Mouse (Mus musculus) stomach, embryonic 15.5 days (tissue): ENCODE data around the gene Cyp4f13. TPM values are rescaled to one million over a fixed set of nuclear protein-coding genes. Genes with fewer than 3 reads are reported as not detected.

Experiments used
- ATAC-seq: fragments of 200-750 bp; cut with Nextera tagmentation; 2 replicates; pipeline ENCODE4 v1.8.0; 2017; ENCODE audit warnings: low read depth, moderate number of reproducible peaks, moderate TSS enrichment; ENCODE audit not compliant: insufficient read depth, low FRiP score
- H3K27ac ChIP-seq: fragments of 300-500 bp; sonication (generic); 2 replicates; pipeline ENCODE4 v1.5.1; 2015; ENCODE audit warnings: mild to moderate bottlenecking, inconsistent platforms
- H3K27me3 ChIP-seq: fragments of 300-500 bp; sonication (generic); replicated peaks from 2 replicates; pipeline ENCODE4 v1.6.1; 2015; ENCODE audit warnings: inconsistent platforms
- H3K36me3 ChIP-seq: fragments of 300-500 bp; sonication (generic); 2 replicates; pipeline ENCODE4 v1.6.1; 2015; ENCODE audit warnings: inconsistent platforms
- H3K4me1 ChIP-seq: fragments of 300-500 bp; sonication (generic); 2 replicates; pipeline ENCODE4 v1.6.1; 2015; ENCODE audit warnings: inconsistent platforms
- H3K4me2 ChIP-seq: fragments of 300-500 bp; sonication (generic); 2 replicates; pipeline ENCODE4 v1.6.1; 2015; ENCODE audit warnings: mild to moderate bottlenecking, inconsistent platforms
- H3K4me3 ChIP-seq: fragments of 300-500 bp; sonication (generic); replicated peaks from 2 replicates; pipeline ENCODE4 v1.5.1; 2015; ENCODE audit warnings: inconsistent platforms
- H3K9ac ChIP-seq: fragments of 300-500 bp; sonication (generic); 2 replicates; pipeline ENCODE4 v1.6.1; 2015; ENCODE audit warnings: inconsistent platforms
- H3K9me3 ChIP-seq: fragments of 300-500 bp; sonication (generic); 2 replicates; pipeline ENCODE4 v1.6.1; 2016; ENCODE audit warnings: inconsistent platforms
- WGBS: fragments of 180-500 bp; shearing (Covaris S2); methylation state at CpG from one replicate; pipeline ENCODE4 v1.1.7; 2015; 5-methylcytosine and 5-hydroxymethylcytosine counted together
- polyA plus RNA-seq: library from polyadenylated mRNA; unstranded; fragments of >200 nt; fragmentation: Nextera tagmentation; extraction: Ambion mirVana; gene quantifications from 2 replicates; pipeline ENCODE4 v1.2.1, GENCODE M21; 2015

Gene Cyp4f13
- polyA plus RNA-seq: 17.6 and 18.4 TPM in 2 replicates

- peak within 1 kb of the TSS; percentile 85 for H3K4me2 ChIP-seq
- 15% methylated on average over 12 of the region's 12 CpGs for WGBS
Observed at GRCm38 (mm10) chr17:32947215-32947914, at the start of gene Cyp4f13. Gene Cyp4f13, minus strand, starts transcription at chr17:32947402.

GRCm38 (mm10) chr17:32992699-32993474 is 45.7 kb upstream of the Cyp4f13 start, which contains the start of gene Zfp952:
Gene Zfp952, plus strand, starts transcription at chr17:32993129.
- WGBS: under 1% methylated on average over 21 of the region's 21 CpGs
- peak within 1 kb of the TSS; percentile 62 for H3K27ac ChIP-seq
- H3K4me1 ChIP-seq: peaks cover 4% of the 10 kb centered on the region; the same call in 1 of the 2 replicates
- H3K27me3 ChIP-seq: no peaks in the 10 kb centered on the region
- H3K4me2 ChIP-seq: peak within 1 kb of the TSS; percentile 72
- H3K9me3 ChIP-seq: no peaks in the 10 kb centered on the region
- ATAC-seq: peak; percentile 91
- peak within 1 kb of the TSS; percentile 79 for H3K4me3 ChIP-seq
- H3K9ac ChIP-seq: peak within 1 kb of the TSS; percentile 75
- peaks cover 4% of the 10 kb centered on the region; the same call in 1 of the 2 replicates for H3K36me3 ChIP-seq

More at GRCm38 (mm10) chr17:32947215-32947914, at the start of gene Cyp4f13:
- H3K9ac ChIP-seq: peak within 1 kb of the TSS; percentile 57; the same call in 1 of the 2 replicates
- no peaks in the 10 kb centered on the region for H3K36me3 ChIP-seq
- H3K4me3 ChIP-seq: peak within 1 kb of the TSS; percentile 60
- H3K4me1 ChIP-seq: peaks cover 13% of the 10 kb centered on the region
- H3K27ac ChIP-seq: peak within 1 kb of the TSS; percentile 84
- H3K27me3 ChIP-seq: no peaks in the 10 kb centered on the region
- H3K9me3 ChIP-seq: no peaks in the 10 kb centered on the region
- peak; percentile 97 for ATAC-seq

GRCm38 (mm10) chr17:32991965-32992698 is 44.9 kb upstream of the Cyp4f13 start:
- peak overlapping the region; percentile 79 for H3K4me3 ChIP-seq
- no peak for ATAC-seq
- peaks cover 4% of the 10 kb centered on the region; the same call in 1 of the 2 replicates for H3K36me3 ChIP-seq
- H3K4me1 ChIP-seq: peaks cover 4% of the 10 kb centered on the region; the same call in 1 of the 2 replicates
- 65% methylated on average over 12 of the region's 12 CpGs for WGBS
- H3K27ac ChIP-seq: 0 out of 2 replicates have a peak overlapping the region, but pooled peaks have one; percentile 62
- no peaks in the 10 kb centered on the region for H3K27me3 ChIP-seq
- H3K9me3 ChIP-seq: no peaks in the 10 kb centered on the region
- peak overlapping the region; percentile 72 for H3K4me2 ChIP-seq
- H3K9ac ChIP-seq: 0 out of 2 replicates have a peak overlapping the region, but pooled peaks have one; percentile 75

GRCm38 (mm10) chr17:32986301-32986700 is 39.1 kb upstream of the Cyp4f13 start:
- Histone ChIP-seq H3K27ac (no peak overlapping the region), H3K4me2 (no peak overlapping the region), H3K9me3 (no peaks in the 10 kb centered on the region), H3K36me3 (no peaks in the 10 kb centered on the region), H3K9ac (no peak overlapping the region), H3K27me3 (no peaks in the 10 kb centered on the region), H3K4me3 (no peak overlapping the region), H3K4me1 (no peaks in the 10 kb centered on the region)
- ATAC-seq: no peak
- 70% methylated on average over 4 of the region's 4 CpGs for WGBS

- no peak for ATAC-seq
- H3K9ac ChIP-seq: no peak overlapping the region
- H3K27ac ChIP-seq: no peak overlapping the region
- peaks cover 28% of the 10 kb centered on the region for H3K36me3 ChIP-seq
- no peak overlapping the region for H3K4me2 ChIP-seq
- H3K4me1 ChIP-seq: no peaks in the 10 kb centered on the region
- H3K4me3 ChIP-seq: no peak overlapping the region
- WGBS: 72% methylated on average over 4 of the region's 4 CpGs
- no peaks in the 10 kb centered on the region for H3K27me3 ChIP-seq
- H3K9me3 ChIP-seq: no peaks in the 10 kb centered on the region
Observed at GRCm38 (mm10) chr17:32981361-32981760, 34.2 kb upstream of the Cyp4f13 start.

- under 1% methylated on average over 33 of the region's 33 CpGs for WGBS
- H3K36me3 ChIP-seq: no peaks in the 10 kb centered on the region
- H3K4me3 ChIP-seq: peak within 1 kb of the TSS; percentile 91
- no peaks in the 10 kb centered on the region for H3K9me3 ChIP-seq
- peaks cover 10% of the 10 kb centered on the region for H3K4me1 ChIP-seq
- peak within 1 kb of the TSS; percentile 79 for H3K4me2 ChIP-seq
- ATAC-seq: peak; percentile 99
- H3K27me3 ChIP-seq: no peaks in the 10 kb centered on the region
- peak within 1 kb of the TSS; percentile 96 for H3K27ac ChIP-seq
- H3K9ac ChIP-seq: peak within 1 kb of the TSS; percentile 65
Observed at GRCm38 (mm10) chr17:32965623-32966290, 18.6 kb upstream of the Cyp4f13 start, which contains the start of gene Zfp472. Gene Zfp472, plus strand, starts transcription at chr17:32965814.

GRCm38 (mm10) chr17:32965253-32965622 is 18.0 kb upstream of the Cyp4f13 start:
- H3K4me1 ChIP-seq: peaks cover 10% of the 10 kb centered on the region
- no peaks in the 10 kb centered on the region for H3K9me3 ChIP-seq
- WGBS: 0% methylated on average over 14 of the region's 14 CpGs
- H3K4me3 ChIP-seq: peak overlapping the region; percentile 91
- no peaks in the 10 kb centered on the region for H3K27me3 ChIP-seq
- H3K36me3 ChIP-seq: no peaks in the 10 kb centered on the region
- H3K4me2 ChIP-seq: peak overlapping the region; percentile 79
- H3K9ac ChIP-seq: peak overlapping the region; percentile 65
- peak overlapping the region; percentile 96; the same call in 1 of the 2 replicates for H3K27ac ChIP-seq
- peak; percentile 21; the same call in 1 of the 2 replicates for ATAC-seq

- ATAC-seq: no peak
- Histone ChIP-seq H3K9me3 (no peaks in the 10 kb centered on the region), H3K4me1 (peaks cover 10% of the 10 kb centered on the region), H3K9ac (no peak overlapping the region), H3K4me2 (0 out of 2 replicates have a peak overlapping the region, but pooled peaks have one; percentile 3), H3K4me3 (no peak overlapping the region), H3K27ac (no peak overlapping the region), H3K36me3 (no peaks in the 10 kb centered on the region), H3K27me3 (no peaks in the 10 kb centered on the region)
- 21% methylated on average over 16 of the region's 16 CpGs for WGBS
Observed at GRCm38 (mm10) chr17:32951441-32951840, 4.2 kb upstream of the Cyp4f13 start.

- Histone ChIP-seq H3K27ac (no peak overlapping the region), H3K36me3 (no peaks in the 10 kb centered on the region), H3K9ac (no peak overlapping the region), H3K4me3 (no peak overlapping the region), H3K27me3 (no peaks in the 10 kb centered on the region), H3K9me3 (no peaks in the 10 kb centered on the region), H3K4me2 (no peak overlapping the region), H3K4me1 (peaks cover 13% of the 10 kb centered on the region)
- 75% methylated on average over 11 of the region's 11 CpGs for WGBS
- ATAC-seq: no peak
Observed at GRCm38 (mm10) chr17:32951006-32951405, 3.8 kb upstream of the Cyp4f13 start.

- Histone ChIP-seq H3K27me3 (no peaks in the 10 kb centered on the region), H3K4me3 (no peak overlapping the region), H3K27ac (no peak overlapping the region), H3K36me3 (no peaks in the 10 kb centered on the region), H3K4me2 (no peak overlapping the region), H3K9me3 (no peaks in the 10 kb centered on the region), H3K4me1 (peaks cover 13% of the 10 kb centered on the region), H3K9ac (no peak overlapping the region)
- no peak for ATAC-seq
- WGBS: 82% methylated on average over 3 of the region's 3 CpGs
Observed at GRCm38 (mm10) chr17:32950136-32950535, 2.9 kb upstream of the Cyp4f13 start.

- no peaks in the 10 kb centered on the region for H3K27me3 ChIP-seq
Observed at GRCm38 (mm10) chr17:32946716-32947115, 486 bp downstream of the Cyp4f13 start.

More at GRCm38 (mm10) chr17:32946716-32947115, 486 bp downstream of the Cyp4f13 start:
- Histone ChIP-seq H3K4me3 (peak overlapping the region; percentile 60), H3K4me1 (peaks cover 13% of the 10 kb centered on the region), H3K9me3 (no peaks in the 10 kb centered on the region), H3K4me2 (peak overlapping the region; percentile 85), H3K27ac (peak overlapping the region; percentile 84), H3K9ac (peak overlapping the region; percentile 57; the same call in 1 of the 2 replicates), H3K36me3 (no peaks in the 10 kb centered on the region)
- ATAC-seq: no peak
- 48% methylated on average over 9 of the region's 9 CpGs for WGBS
